Mouse (Mus musculus) spleen, postnatal 14 days (tissue): ENCODE results near the gene Copb1.

Experiments used
- DNase-seq, 2 experiments: peaks; one replicate each; pipeline ENCODE4 v3.0.0; 2021 to 2022; ENCODE audit warnings: low spot score in 2 of 2

Copb1 gene

GRCm38 (mm10) chr7:114253885-114254833, at the start of gene Copb1:
Copb1 (minus strand) TSS chr7:114254711.
- DNase-seq: peak; percentile 79 to 84

GRCm38 (mm10) chr7:114301293-114301782, 46.8 kb upstream of the Copb1 start:
- no peak for DNase-seq

GRCm38 (mm10) chr7:114300782-114301181, 46.3 kb upstream of the Copb1 start:
- no peak for DNase-seq

GRCm38 (mm10) chr7:114299247-114299646, 44.7 kb upstream of the Copb1 start:
- DNase-seq: no peak

- DNase-seq: no peak
These were observed 40.2 kb upstream of the Copb1 start for GRCm38 (mm10) chr7:114294698-114295097.

GRCm38 (mm10) chr7:114293903-114294302, 39.4 kb upstream of the Copb1 start:
- DNase-seq: no peak

- DNase-seq: peak in 1 of 2 experiments; percentile 25
These were observed 38.0 kb upstream of the Copb1 start for GRCm38 (mm10) chr7:114292501-114292971.

- DNase-seq: peak in 1 of 2 experiments; percentile 34
These were observed 37.2 kb upstream of the Copb1 start for GRCm38 (mm10) chr7:114291461-114292335.

GRCm38 (mm10) chr7:114290078-114290506, 35.6 kb upstream of the Copb1 start:
- no peak for DNase-seq

GRCm38 (mm10) chr7:114284296-114284910, 29.9 kb upstream of the Copb1 start:
- DNase-seq: no peak

- no peak for DNase-seq
These were observed 28.5 kb upstream of the Copb1 start for GRCm38 (mm10) chr7:114283006-114283405.

- peak in 1 of 2 experiments; percentile 37 for DNase-seq
These were observed 27.2 kb upstream of the Copb1 start for GRCm38 (mm10) chr7:114281671-114282070.

GRCm38 (mm10) chr7:114276005-114276752, 21.7 kb upstream of the Copb1 start, which contains the start of gene Psma1:
Psma1 (minus strand) TSS chr7:114276118.
- DNase-seq: peak; percentile 94

GRCm38 (mm10) chr7:114275372-114276004, 21.0 kb upstream of the Copb1 start:
- no peak for DNase-seq

- no peak for DNase-seq
These were observed 13.9 kb upstream of the Copb1 start for GRCm38 (mm10) chr7:114268446-114268845.

GRCm38 (mm10) chr7:114251684-114252083, 2.8 kb downstream of the Copb1 start:
- DNase-seq: no peak

GRCm38 (mm10) chr7:114233980-114234379, 20.5 kb downstream of the Copb1 start:
- DNase-seq: no peak

- DNase-seq: no peak
These were observed 21.5 kb downstream of the Copb1 start for GRCm38 (mm10) chr7:114232982-114233381.

- DNase-seq: no peak
These were observed 22.7 kb downstream of the Copb1 start for GRCm38 (mm10) chr7:114231857-114232256.

GRCm38 (mm10) chr7:114226521-114226920, 28.0 kb downstream of the Copb1 start:
- no peak for DNase-seq
